Mouse (Mus musculus) intestine, embryonic 15.5 days (tissue): ENCODE data around the gene Man1c1. TPM values are rescaled to one million over a fixed set of nuclear protein-coding genes. Genes with fewer than 3 reads are reported as not detected.
A peak's percentile ranks its signal among the peaks of the same experiment; 100 is the strongest.

Source experiments
- ATAC-seq: fragments of 200-750 bp; cut with Nextera tagmentation; 2 replicates; pipeline ENCODE4 v1.8.0; 2017; ENCODE audit warnings: moderate TSS enrichment, moderate library complexity
- H3K27ac ChIP-seq: fragments of 300-500 bp; sonication (generic); 2 replicates; pipeline ENCODE4 v1.5.1; 2015; ENCODE audit warnings: mild to moderate bottlenecking, inconsistent platforms
- H3K27me3 ChIP-seq: fragments of 300-500 bp; sonication (generic); replicated peaks from 2 replicates; pipeline ENCODE4 v1.6.1; 2015; ENCODE audit warnings: inconsistent platforms
- H3K36me3 ChIP-seq: fragments of 300-500 bp; sonication (generic); 2 replicates; pipeline ENCODE4 v1.6.1; 2015; ENCODE audit warnings: inconsistent platforms
- H3K4me1 ChIP-seq: fragments of 300-500 bp; sonication (generic); replicated peaks from 2 replicates; pipeline ENCODE4 v1.6.1; 2015; ENCODE audit warnings: inconsistent platforms
- H3K4me2 ChIP-seq: fragments of 300-500 bp; sonication (generic); replicated peaks from 2 replicates; pipeline ENCODE4 v1.6.1; 2015; ENCODE audit warnings: mild to moderate bottlenecking, inconsistent platforms
- H3K4me3 ChIP-seq: fragments of 300-500 bp; sonication (generic); replicated peaks from 2 replicates; pipeline ENCODE4 v1.5.1; 2015; ENCODE audit warnings: inconsistent platforms
- H3K9ac ChIP-seq: fragments of 300-500 bp; sonication (generic); 2 replicates; pipeline ENCODE4 v1.6.1; 2015; ENCODE audit warnings: inconsistent platforms
- H3K9me3 ChIP-seq: fragments of 300-500 bp; sonication (generic); 2 replicates; pipeline ENCODE4 v1.6.1; 2016; ENCODE audit warnings: inconsistent platforms
- WGBS: fragments of 180-500 bp; shearing (Covaris S2); methylation state at CpG from one replicate; pipeline ENCODE4 v1.1.7; 2015; 5-methylcytosine and 5-hydroxymethylcytosine counted together
- polyA plus RNA-seq: library from polyadenylated mRNA; unstranded; fragments of >200 nt; fragmentation: Nextera tagmentation; extraction: Ambion mirVana; gene quantifications from 2 replicates; pipeline ENCODE4 v1.2.1, GENCODE M21; 2015

Gene Man1c1
- polyA plus RNA-seq, 1 experiment from 2014 or later: 3.0 TPM

GRCm38 (mm10) chr4:134603553-134603952 is 100.5 kb downstream of the Man1c1 start:
- Histone ChIP-seq H3K36me3 (no peaks in the 10 kb centered on the region), H3K27me3 (no peaks in the 10 kb centered on the region), H3K4me2 (no peak overlapping the region), H3K9ac (no peak overlapping the region), H3K4me1 (peaks cover 20% of the 10 kb centered on the region; the same call in 1 of the 2 replicates), H3K27ac (no peak overlapping the region), H3K4me3 (no peak overlapping the region), H3K9me3 (no peaks in the 10 kb centered on the region)
- WGBS: 42% methylated on average over 5 of the region's 5 CpGs
- no peak for ATAC-seq

GRCm38 (mm10) chr4:134602610-134603009 is 101.5 kb downstream of the Man1c1 start:
- H3K9me3 ChIP-seq: no peaks in the 10 kb centered on the region
- no peak for ATAC-seq
- 58% methylated on average over 3 of the region's 3 CpGs for WGBS

GRCm38 (mm10) chr4:134601981-134602380 is 102.1 kb downstream of the Man1c1 start:
- H3K4me1 ChIP-seq: peaks cover 20% of the 10 kb centered on the region; the same call in 1 of the 2 replicates
- no peaks in the 10 kb centered on the region for H3K9me3 ChIP-seq
- WGBS: 59% methylated on average over 7 of the region's 7 CpGs
- H3K27me3 ChIP-seq: no peaks in the 10 kb centered on the region
- H3K4me3 ChIP-seq: no peak overlapping the region
- H3K4me2 ChIP-seq: no peak overlapping the region
- no peaks in the 10 kb centered on the region for H3K36me3 ChIP-seq
- no peak overlapping the region for H3K9ac ChIP-seq
- H3K27ac ChIP-seq: no peak overlapping the region
- ATAC-seq: no peak

More at GRCm38 (mm10) chr4:134602610-134603009, 101.5 kb downstream of the Man1c1 start:
- no peaks in the 10 kb centered on the region for H3K27me3 ChIP-seq
- H3K4me1 ChIP-seq: peaks cover 20% of the 10 kb centered on the region; the same call in 1 of the 2 replicates
- no peaks in the 10 kb centered on the region for H3K36me3 ChIP-seq
- no peak overlapping the region for H3K9ac ChIP-seq
- H3K27ac ChIP-seq: no peak overlapping the region
- no peak overlapping the region for H3K4me3 ChIP-seq
- no peak overlapping the region for H3K4me2 ChIP-seq

- Histone ChIP-seq H3K4me3 (no peak overlapping the region), H3K4me2 (no peak overlapping the region), H3K9me3 (no peaks in the 10 kb centered on the region), H3K36me3 (no peaks in the 10 kb centered on the region), H3K27me3 (no peaks in the 10 kb centered on the region), H3K4me1 (peaks cover 20% of the 10 kb centered on the region; the same call in 1 of the 2 replicates), H3K27ac (no peak overlapping the region), H3K9ac (no peak overlapping the region)
- ATAC-seq: no peak
- 42% methylated on average over 8 of the region's 8 CpGs for WGBS
These were observed 102.7 kb downstream of the Man1c1 start for GRCm38 (mm10) chr4:134601404-134601803.

- no peaks in the 10 kb centered on the region for H3K9me3 ChIP-seq
- no peak for ATAC-seq
- no peaks in the 10 kb centered on the region for H3K27me3 ChIP-seq
- H3K36me3 ChIP-seq: no peaks in the 10 kb centered on the region
- no peak overlapping the region for H3K27ac ChIP-seq
- no peak overlapping the region for H3K4me2 ChIP-seq
- H3K4me1 ChIP-seq: peaks cover 17% of the 10 kb centered on the region; the same call in 1 of the 2 replicates
- H3K9ac ChIP-seq: no peak overlapping the region
- WGBS: 47% methylated on average over 7 of the region's 7 CpGs
- H3K4me3 ChIP-seq: no peak overlapping the region
These were observed 103.3 kb downstream of the Man1c1 start for GRCm38 (mm10) chr4:134600777-134601176.

- H3K4me2 ChIP-seq: no peak overlapping the region
- no peak overlapping the region for H3K27ac ChIP-seq
- H3K9ac ChIP-seq: no peak overlapping the region
- no peaks in the 10 kb centered on the region for H3K27me3 ChIP-seq
- peaks cover 17% of the 10 kb centered on the region; the same call in 1 of the 2 replicates for H3K4me1 ChIP-seq
- no peak overlapping the region for H3K4me3 ChIP-seq
- WGBS: 91% methylated on average over 9 of the region's 9 CpGs
- no peak for ATAC-seq
- no peaks in the 10 kb centered on the region for H3K9me3 ChIP-seq
- H3K36me3 ChIP-seq: no peaks in the 10 kb centered on the region
These were observed 104.0 kb downstream of the Man1c1 start for GRCm38 (mm10) chr4:134600060-134600459.

GRCm38 (mm10) chr4:134596816-134597692 is 107.0 kb downstream of the Man1c1 start:
- H3K4me2 ChIP-seq: no peak overlapping the region
- no peaks in the 10 kb centered on the region for H3K36me3 ChIP-seq
- 83% methylated on average over 10 of the region's 10 CpGs for WGBS
- H3K9ac ChIP-seq: no peak overlapping the region
- H3K27ac ChIP-seq: no peak overlapping the region
- H3K27me3 ChIP-seq: no peaks in the 10 kb centered on the region
- H3K9me3 ChIP-seq: no peaks in the 10 kb centered on the region
- no peak for ATAC-seq
- H3K4me1 ChIP-seq: peaks cover 14% of the 10 kb centered on the region; the same call in 1 of the 2 replicates
- no peak overlapping the region for H3K4me3 ChIP-seq

GRCm38 (mm10) chr4:134594731-134595439 is 109.2 kb downstream of the Man1c1 start:
- Histone ChIP-seq H3K9ac (no peak overlapping the region), H3K27ac (no peak overlapping the region), H3K9me3 (no peaks in the 10 kb centered on the region), H3K27me3 (no peaks in the 10 kb centered on the region), H3K4me1 (peaks cover 10% of the 10 kb centered on the region), H3K4me2 (no peak overlapping the region), H3K36me3 (no peaks in the 10 kb centered on the region), H3K4me3 (no peak overlapping the region)
- WGBS: 87% methylated on average over 10 of the region's 10 CpGs
- ATAC-seq: no peak

GRCm38 (mm10) chr4:134592442-134592841 is 111.6 kb downstream of the Man1c1 start:
- WGBS: 53% methylated on average over 4 of the region's 4 CpGs
- Histone ChIP-seq H3K27ac (no peak overlapping the region), H3K36me3 (no peaks in the 10 kb centered on the region), H3K9me3 (no peaks in the 10 kb centered on the region), H3K4me1 (peaks cover 10% of the 10 kb centered on the region), H3K27me3 (no peaks in the 10 kb centered on the region), H3K4me3 (no peak overlapping the region), H3K9ac (no peak overlapping the region), H3K4me2 (no peak overlapping the region)
- no peak for ATAC-seq

GRCm38 (mm10) chr4:134591506-134592061 is 112.5 kb downstream of the Man1c1 start:
- 49% methylated on average over 11 of the region's 11 CpGs for WGBS
- Histone ChIP-seq H3K4me3 (no peak overlapping the region), H3K4me2 (no peak overlapping the region), H3K27me3 (no peaks in the 10 kb centered on the region), H3K4me1 (peaks cover 10% of the 10 kb centered on the region), H3K9ac (no peak overlapping the region), H3K27ac (no peak overlapping the region), H3K9me3 (no peaks in the 10 kb centered on the region), H3K36me3 (no peaks in the 10 kb centered on the region)
- peak; percentile 49; the same call in 1 of the 2 replicates for ATAC-seq

- Histone ChIP-seq H3K9ac (no peak overlapping the region), H3K27me3 (no peaks in the 10 kb centered on the region), H3K4me2 (no peak overlapping the region), H3K27ac (no peak overlapping the region), H3K4me3 (no peak overlapping the region), H3K36me3 (no peaks in the 10 kb centered on the region), H3K4me1 (peaks cover 10% of the 10 kb centered on the region), H3K9me3 (no peaks in the 10 kb centered on the region)
- no peak for ATAC-seq
- WGBS: 82% methylated on average over 10 of the region's 10 CpGs
These were observed 113.7 kb downstream of the Man1c1 start for GRCm38 (mm10) chr4:134590227-134590926.

- ATAC-seq: no peak
- 88% methylated on average over 9 of the region's 9 CpGs for WGBS
- Histone ChIP-seq H3K4me2 (no peak overlapping the region), H3K4me1 (peaks cover 10% of the 10 kb centered on the region), H3K27ac (no peak overlapping the region), H3K27me3 (no peaks in the 10 kb centered on the region), H3K4me3 (no peak overlapping the region), H3K9ac (no peak overlapping the region), H3K36me3 (no peaks in the 10 kb centered on the region), H3K9me3 (no peaks in the 10 kb centered on the region)
These were observed 114.3 kb downstream of the Man1c1 start for GRCm38 (mm10) chr4:134589786-134590185.
